Mouse (Mus musculus) lung, adult 2 months (tissue): ENCODE measurements around the gene Soat2.

Experiments
- CTCF ChIP-seq: fragments of 200-500 bp; IDR thresholded peaks from 2 replicates; pipeline ENCODE4 v1.5.1; 2011; ENCODE audit warnings: mild to moderate bottlenecking, low read length, control low read depth; ENCODE audit not compliant: insufficient read depth
- POLR2A ChIP-seq: fragments of 200-500 bp; IDR thresholded peaks from 2 replicates; pipeline ENCODE4 v1.6.1; 2011; ENCODE audit warnings: low read depth, mild to moderate bottlenecking, control low read depth, low read length, borderline replicate concordance; ENCODE audit errors: extremely low read depth

DNA sequence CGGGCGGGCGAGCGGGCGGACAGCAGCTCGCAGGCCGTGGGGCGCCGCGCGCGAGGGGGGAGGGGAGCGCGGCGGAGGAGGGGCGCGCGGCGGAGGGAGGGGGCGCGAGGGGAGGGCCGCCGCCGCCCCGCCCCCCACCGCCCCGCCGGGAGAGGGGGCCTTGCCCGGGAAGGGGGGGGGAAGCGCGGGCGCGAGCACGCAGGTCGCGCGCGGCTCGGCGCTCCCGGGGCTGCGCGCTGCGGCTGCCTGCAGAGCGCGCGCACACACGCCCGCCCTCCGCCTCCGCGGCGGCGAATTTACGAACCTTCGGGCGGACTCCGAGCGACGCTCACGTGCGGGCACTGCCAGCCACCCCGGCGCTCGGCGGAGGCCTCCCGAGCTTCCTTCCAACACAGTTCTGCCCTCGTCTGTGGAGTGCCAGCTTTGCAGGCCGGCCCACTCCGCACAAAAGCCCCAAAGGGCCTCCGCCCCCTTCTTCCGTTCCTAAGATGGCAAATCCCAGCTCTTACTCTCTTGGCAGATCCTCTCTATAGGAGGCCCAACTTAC is 53.6 kb downstream of the Soat2 start:
- TF ChIP-seq POLR2A (peak; percentile 24; the same call in 1 of the 2 replicates), CTCF (no peak)
